Mouse (Mus musculus): ENCODE measurements around the gene Fam199x.

- TF ChIP-seq CTCF (IDR thresholded peaks at IDR 0.05; ENCODE audit: insufficient read depth, low read depth, low read length) = no peak
- TF ChIP-seq POLR2A (IDR thresholded peaks at IDR 0.05; ENCODE audit: insufficient read depth, low read depth, low read length) = no peak
These were observed 18.5 kb upstream of the Fam199x start for GRCm38 (mm10) chrX:137030916-137031315.
